Mouse (Mus musculus) c-Kit-positive CD71-positive TER-119-negative erythroid progenitor cells, embryonic 14.5 days (primary cell): ENCODE data around the gene Best1.
"Not testable (repeated sequence)": the region's sequence is repeated elsewhere in the genome, so short reads cannot be mapped to it uniquely, and the experiment has no call there.

Experiments
- DNase-seq: peaks from one replicate; pipeline ENCODE4 v3.0.0-alpha.2; 2013; ENCODE audit warnings: low read depth

Best1 gene

DNA sequence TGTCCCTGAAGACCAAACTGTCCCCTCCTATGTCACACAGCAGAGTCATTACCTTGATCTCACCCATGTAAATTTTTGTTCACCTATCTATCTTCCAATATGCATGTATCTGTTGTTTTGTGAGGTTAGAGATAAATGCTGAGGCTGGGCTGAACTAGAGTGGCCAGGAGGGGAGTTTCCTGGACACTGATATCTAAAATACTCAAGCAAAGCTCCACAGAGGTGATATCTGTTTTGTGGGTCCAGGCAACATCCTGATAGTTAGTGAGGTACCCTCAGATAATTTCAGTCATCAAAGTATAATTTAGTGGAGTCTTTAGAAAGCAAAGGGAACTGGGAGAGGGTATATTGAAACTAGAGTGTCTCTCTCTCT, 11.6 kb downstream of the Best1 start:
- DNase-seq = no peak

DNA sequence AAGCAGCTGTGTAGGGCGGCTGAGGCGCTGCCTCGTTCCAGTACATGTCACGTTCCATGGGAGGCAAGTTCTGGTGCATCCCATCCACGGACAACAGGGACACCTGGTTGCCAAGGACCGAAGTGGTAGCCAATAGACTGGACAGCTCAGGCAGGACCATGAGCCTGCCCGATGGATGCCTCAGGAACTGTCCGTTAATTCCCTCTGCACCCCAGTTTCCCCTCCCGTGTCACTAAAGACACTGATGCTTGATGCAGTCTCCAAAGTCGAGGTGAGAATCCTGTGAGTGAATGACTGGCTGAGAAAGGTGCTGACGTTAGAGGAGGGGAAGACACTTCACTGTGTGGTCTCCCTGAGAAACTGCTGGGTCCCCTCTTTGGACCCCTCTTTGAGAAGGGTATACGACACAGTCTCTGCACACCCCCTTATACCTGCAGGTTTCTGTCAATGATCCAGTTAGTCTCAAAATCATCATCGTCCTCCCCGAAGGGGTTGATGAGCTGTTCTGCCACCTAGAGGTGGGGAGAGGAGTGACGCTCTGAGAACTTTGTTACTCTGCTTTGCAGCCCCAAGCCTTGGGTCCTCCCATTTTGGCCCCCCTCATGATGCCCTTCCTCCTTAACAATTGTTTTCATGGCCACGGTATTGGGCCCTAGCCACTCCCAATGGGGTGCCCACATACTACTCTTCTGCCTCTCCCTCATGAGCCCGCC, 12.1 kb downstream of the Best1 start:
- no peak for DNase-seq

DNA sequence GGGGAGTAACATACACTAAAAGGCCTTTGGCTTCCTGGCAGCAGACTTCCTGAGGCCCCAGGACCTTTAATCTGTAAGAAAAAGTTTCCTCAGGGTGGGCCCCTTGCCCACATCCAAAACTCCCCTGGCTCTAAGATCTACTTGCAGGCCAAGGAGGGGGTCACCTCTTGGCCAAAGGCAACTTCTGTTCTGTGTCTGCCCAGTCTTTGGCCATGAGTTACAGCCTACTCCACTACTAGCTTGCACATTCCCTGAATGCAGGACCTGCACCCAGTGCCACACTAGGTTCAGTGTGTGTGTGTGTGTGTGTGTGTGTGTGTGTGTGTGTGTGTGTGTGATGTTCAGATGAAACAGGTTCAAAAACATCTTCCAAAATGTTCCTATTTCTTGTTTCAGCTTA, 13.8 kb downstream of the Best1 start:
- no peak for DNase-seq

DNA sequence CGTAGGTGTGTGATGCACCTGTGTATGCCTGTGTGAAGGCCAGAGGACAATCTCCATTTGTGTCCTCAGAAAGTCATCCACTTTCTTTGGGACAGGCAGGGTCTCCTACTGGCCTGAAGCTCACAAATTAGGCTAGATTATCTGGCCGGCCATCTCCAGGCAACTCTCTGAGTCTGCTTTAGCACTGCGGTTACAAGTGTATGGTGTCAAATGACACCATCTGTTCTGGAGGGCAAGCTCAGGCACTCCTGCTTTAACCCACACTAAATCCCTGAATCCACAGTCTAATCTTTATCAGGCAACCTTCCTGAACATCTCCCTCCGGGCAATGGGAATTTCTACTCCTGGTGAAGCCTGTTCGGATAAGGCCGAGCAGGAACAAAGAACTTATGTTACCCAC, 14.2 kb downstream of the Best1 start:
- DNase-seq = no peak

DNA sequence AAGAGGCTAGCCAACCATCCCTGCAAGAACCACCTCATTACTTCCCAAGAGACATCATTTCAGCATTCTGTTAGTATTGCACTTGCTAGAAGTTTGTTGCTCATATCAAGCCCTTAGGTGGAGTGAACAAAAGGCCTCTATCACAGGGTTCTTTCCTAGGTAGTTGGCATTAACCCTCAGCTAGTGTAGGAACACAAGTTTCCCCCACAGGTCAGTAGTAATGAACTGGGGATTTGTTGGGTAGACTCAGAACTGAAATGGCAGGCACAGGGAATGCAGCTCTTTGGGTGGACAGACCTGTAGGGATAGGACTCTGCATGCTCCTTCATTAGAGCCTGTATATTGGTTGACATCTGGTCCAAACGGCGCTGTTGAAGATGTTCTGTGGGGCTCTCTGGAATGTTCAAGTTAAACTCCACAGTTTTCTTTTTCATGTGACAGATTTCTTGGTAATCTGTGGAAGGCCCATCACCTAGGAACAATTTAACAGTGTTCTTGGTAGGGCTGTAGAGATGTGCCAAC, 15.5 kb downstream of the Best1 start:
- DNase-seq = no peak

DNA sequence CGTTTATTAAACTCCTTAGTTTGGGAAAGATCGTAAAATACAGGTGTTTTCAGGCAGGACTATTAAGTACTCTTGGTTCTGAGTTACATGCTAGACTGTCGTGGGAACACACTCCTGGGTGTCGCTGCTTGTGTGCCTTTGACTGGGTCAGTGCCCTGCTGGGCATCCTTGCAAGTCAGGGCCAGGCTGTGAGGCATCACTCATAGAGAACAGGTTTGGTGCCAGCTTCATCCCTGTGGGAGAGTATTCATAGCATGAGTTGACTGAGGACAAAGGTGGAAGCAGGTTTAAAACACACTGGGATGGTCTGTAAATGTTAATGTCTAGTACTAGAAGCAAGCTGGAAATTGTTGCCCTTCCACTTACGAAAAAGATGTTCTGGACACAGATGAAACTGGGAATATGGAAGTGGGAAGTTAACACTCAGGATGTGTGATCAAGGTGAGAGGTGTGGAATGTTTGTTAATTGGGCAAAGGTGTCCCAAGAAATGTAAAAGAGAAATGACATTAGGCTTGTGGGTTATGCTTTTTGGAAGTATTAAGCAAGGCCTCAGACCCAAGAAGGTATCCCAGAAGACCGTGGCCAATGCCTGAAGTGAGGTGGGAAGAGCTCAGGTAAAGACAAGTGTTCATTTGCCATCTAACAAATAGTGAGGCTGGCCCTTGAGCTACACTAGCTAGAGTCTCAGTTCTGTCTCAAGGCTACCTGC, 16.1 kb downstream of the Best1 start:
- DNase-seq = no peak

DNA sequence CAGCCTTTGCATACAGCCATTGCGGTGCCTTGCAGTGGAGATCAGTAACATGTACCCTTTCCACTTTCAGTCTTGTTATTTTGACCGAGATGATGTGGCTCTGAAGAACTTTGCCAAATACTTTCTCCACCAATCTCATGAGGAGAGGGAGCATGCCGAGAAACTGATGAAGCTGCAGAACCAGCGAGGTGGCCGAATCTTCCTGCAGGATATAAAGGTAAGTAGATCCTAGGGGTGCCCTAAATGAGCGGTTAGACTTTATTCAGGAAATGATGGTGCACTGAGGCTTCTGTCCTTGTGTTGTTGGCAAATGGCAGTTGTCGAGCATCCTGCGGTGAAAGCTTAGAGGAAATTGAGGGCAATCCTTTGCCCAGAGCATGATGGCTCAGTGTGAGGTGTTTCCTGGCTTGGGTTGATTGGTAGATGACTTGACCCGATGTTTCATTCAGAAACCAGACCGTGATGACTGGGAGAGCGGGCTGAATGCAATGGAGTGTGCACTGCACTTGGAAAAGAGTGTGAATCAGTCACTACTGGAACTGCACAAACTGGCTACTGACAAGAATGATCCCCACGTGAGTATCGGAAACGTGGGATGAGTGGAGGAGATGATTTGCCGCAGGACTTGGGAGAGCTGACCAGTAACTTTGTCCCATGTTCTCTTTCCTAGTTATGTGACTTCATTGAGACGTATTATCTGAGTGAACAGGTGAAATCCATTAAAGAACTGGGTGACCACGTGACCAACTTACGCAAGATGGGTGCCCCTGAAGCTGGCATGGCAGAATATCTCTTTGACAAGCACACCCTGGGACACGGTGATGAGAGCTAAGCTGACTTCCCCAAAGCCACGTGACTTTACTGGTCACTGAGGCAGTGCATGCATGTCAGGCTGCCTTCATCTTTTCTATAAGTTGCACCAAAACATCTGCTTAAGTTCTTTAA, 17.1 kb downstream of the Best1 start:
- no peak for DNase-seq

DNA sequence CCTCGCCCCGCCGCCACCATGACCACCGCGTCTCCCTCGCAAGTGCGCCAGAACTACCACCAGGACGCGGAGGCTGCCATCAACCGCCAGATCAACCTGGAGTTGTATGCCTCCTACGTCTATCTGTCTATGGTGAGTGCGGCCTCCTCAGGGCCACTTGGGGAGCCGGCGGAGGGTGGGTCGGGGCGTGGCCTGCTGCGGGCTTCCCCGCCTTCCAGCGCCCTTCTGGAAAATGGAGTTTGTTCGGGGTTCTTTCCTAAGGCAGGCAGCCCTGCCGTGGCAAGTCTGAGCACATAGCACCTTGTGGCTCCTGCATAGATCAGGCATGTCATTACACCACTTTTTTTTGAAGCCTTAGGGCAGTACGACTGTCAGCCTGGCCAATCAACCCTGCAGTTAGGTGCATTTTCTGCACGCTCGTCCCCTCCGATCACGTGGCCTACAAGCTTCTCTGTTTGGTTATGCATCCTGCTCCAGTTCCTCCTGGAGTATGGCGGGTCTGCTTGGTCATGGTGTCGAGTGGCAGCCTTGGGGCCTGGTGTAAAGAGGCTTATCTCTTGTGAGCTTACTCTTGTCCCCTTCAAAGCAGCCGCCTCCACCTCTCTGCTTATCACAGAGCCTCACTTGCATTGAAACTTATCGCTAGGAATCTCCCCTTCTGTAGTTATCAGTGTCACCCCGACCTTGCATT, 18.4 kb downstream of the Best1 start:
- DNase-seq = no peak

DNA sequence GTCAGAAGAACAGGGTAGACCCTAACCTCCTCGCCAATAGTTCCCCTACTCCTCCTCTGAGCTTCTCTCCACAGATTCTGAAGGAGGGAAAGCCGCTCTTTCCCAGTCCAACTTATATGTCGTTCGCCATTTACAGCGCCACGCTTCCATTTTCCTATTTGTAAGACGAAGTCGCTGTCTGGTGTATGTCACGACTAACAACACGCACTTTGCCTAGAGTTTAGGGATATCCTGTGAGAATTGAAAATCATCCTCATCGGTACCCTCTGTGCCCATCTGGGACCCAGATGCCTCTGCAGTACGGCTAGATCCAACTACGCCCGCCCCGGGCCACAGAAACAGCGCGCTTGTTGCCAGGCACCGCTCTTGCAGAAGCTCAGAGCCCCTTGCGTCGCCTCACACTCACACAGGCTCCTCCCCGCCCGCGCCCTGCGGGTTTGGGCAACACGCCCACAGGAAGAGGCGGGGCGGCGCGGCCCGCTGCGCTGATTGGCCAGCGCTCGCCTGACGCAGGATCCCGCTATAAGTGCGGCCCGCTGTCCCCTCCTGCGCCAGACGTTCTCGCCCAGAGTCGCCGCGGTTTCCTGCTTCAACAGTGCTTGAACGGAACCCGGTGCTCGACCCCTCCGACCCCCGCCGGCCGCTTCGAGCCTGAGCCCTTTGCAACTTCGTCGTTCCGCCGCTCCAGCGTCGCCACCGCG, 19.1 kb downstream of the Best1 start:
- peak; percentile 97 for DNase-seq

DNA sequence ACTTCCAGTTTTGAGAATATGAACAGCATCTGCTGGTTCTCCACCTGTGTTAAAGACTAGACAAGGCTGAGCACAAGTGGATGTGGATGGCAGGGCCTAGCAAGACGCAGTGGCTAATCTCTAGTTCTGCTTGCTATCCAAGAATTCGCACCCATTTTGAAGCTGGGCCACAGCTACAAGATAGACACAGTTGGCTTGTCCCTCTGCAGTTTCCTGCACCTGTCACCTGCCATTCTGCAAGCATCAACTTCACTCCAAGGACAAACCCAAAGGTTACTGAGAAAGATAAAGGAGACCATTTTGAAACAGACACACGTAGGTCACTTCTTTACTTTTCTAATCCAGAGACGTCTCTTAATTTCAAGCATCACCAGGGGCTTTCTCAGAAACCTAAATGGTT, 19.8 kb downstream of the Best1 start:
- DNase-seq = no peak

DNA sequence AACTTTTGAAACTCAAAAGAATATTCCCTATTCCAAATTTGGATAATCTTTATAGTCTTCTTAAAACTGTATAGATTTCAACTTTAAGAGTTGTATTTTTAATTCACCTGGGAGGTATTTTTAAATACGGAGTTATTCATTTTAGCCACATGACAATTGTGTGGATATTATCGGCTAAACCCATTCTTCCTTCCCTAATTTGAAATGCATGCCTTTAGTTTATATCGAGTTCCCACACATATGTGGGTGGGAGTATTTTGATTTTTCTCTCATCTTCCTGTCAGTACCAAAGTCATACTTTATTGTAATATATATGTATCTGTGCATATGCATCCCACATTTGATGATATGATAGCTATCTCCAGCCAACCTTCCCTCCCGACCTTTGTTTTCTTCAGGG, 21.2 kb downstream of the Best1 start, which contains the start of gene Fth1:
Fth1 (plus strand) TSS at position 341 of the 400 bp plus-strand sequence.
- DNase-seq = no peak

DNA sequence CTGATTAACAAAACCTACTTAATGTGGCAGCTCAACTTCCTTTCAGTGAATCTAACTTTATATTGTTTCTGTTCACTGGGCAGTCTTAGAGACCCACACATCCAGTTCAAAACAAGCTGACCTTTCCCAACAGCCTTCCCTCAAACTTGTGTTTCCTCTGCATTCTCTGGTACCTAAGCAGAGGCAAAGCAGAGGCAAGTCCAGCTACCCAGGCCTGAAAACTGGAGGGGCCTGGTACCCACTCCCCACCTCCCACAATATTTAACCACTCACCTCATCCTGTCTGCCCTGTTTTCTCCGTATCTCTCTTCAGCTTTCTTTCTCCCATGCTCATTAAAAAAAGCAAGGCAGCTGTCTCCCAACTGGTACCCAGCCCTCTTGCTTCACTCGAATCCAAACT, 22.3 kb downstream of the Best1 start:
- DNase-seq = no peak

DNA sequence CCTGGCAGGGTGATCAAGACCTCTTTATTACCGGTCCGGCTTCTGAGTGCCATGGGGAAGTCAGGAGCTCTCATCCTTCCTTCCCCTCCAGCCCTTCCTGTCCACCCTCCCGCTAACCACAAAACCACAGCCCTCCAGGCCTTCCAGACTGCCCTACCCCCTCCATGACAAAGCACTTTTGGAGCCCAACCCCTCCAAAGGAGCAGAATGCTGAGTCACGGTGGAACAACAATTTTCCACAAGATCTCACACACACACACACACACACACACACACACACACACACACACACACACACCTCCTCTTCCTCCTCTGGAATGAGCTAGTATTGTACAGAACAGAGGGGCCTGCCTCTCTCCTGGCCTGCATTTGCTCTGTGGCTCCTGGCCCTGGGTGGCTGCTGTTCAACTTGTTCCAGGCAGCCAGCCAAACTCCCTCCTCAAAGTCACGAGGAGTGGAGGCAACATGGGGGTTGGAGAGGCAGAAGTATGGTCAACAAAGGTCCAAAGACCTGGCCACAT, 22.9 kb downstream of the Best1 start:
- DNase-seq = no peak

DNA sequence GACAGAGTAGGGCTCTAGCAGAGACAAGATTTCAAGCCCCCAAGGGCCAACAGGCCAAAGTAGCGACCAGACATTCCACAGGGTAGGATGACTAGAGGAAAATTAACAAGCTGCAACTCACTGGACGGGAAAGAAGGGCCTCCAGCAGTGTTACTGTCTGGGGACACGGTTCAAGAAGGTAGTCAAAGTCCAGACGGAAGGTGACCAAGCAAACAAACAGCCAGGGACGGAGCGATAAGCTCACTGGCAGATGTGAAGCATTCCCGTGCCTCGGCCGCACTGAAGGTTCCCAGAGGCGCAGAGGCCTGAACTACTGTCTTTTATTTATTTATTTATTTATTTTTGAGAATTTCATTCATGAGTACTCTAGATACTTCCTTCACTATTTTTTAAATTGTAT, 24.3 kb downstream of the Best1 start:
- no peak for DNase-seq

DNA sequence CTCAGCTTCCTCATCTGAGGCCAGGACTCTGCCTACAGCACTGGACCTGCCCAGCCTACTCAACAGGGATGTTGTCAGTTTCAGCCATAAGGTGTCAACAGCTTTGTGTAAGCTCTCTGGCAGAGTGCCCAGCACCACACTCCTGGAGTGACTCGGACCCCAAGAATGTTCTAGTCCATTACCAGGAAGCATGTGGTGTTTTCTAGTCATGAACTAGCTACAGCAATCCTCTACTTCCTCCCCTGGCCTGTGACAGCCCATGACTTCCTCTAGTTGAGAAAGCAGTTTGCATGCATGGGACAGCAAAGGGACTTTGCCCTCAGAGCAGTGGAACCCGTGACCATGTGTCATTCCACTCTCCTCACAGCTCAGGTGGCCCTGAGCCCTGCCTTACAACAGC, 26.6 kb downstream of the Best1 start:
- DNase-seq = not testable (repeated sequence)

DNA sequence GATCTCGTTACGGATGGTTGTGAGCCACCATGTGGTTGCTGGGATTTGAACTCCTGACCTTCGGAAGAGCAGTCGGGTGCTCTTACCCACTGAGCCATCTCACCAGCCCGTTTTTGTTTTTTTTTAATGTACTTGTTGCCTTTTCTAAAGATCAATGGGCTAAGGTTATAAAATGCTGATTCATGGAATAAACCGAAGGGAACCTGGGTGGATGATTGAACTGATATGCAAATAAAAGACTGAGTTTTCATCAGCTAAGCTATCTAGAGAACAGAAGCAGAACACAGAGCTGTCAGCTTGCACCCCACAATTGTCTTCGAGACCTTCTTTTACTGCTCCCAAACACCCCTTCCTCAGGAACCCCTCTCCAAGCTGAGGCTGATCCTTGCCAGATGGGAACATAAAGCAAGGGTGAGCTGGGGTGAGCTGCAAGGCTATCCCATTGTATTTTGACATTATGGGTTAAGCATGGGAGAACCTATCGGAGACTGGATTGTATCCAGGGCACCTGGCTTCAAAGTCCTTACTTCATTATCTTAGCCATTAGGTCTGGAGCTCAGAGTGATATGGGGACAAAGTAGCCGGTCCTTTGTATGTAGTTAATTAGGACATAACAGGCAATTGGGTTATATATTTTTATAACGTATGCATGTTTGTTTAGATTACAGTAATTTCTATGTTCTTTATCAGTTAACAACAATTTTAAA, 33.2 kb downstream of the Best1 start:
- DNase-seq = no peak

DNA sequence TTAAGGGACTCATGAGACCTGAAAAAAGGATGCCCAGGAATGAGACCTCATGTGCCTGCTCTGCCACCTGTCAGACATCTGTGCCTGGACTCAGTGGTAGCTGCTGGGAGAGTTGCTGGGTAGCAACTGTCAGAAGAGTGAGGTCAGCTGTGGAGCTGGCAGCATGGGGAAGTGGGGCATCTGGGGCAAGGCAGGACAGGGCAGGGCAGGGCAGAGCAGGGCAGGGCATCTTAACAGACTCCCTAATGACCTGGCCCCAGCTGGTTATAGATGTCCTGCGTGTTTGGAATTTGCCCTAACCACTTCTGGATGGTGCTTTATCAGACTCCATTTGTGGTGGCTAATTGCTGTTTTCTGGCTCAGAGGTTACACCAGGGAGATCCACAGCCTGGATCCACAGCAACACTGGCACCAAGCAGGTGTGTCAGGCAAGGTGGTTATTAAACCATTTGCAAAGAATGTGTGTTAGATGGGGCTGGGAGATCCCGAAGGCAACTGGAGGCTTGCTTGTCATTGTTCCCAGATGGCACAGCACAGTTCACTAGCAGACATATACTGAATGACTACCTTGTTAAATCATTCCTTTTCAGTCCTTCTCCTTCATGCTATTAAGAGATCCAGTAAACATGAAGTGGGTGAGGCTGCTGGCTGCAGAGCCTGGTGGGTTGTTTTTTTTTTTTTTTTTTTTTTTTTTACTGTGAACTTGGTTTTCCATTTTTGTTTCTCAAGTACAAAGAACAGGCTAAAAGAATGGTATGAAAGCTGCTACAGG, 35.2 kb downstream of the Best1 start:
- no peak for DNase-seq

DNA sequence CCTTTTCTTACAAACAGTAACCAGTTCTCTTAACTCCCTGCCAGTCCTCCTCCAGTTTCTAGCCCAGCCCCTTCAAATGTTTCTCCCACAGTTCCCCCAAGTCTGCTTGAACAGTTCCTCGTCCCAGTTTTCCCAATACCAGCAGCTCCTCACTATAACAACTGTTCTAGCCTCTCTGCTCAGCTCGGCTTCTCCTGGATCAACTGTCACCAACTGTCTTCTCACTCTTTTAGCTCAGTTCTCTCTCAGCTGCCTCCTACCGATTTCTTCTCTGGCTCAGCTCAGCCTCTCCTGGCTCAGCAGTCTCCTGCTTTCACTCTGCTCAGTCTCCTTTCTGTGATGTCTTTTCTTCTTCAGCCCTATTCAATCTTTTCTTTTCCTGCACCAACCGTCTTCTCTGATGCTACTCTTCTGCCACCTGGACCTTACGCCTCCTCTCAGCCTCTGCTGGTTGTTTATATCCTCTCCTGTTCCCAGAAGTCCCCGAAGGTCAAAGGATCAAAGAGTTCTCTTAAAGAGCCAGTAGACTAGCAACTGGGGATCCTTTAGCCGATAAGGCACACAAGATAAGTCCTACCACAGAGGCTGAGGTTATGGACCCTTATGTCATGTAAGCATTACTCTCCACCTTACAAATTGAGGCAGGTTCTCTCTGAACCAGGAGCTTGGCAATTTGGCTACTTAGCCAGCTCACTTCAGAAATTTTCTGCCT, 37.1 kb downstream of the Best1 start:
- no peak for DNase-seq

DNA sequence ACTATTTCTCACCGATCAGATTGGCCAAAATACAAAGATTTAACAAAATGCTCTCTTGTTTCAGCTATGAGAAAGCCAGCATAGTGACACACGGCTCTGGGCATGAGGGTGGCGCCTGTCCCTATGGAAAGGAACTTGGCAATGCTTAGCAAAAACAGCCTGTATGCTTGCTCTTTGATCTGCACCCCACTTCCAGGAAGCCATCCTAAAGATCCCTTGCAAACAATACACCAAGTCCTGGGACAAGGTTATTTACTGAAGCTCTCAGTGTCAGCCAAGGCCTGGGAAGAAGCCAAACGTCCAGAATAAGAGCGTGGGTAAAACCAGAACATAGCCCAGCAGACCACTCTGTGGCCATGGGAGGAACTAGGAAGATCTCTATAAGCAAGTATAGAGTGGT, 40.7 kb downstream of the Best1 start:
- DNase-seq = no peak
